15 mouse cellular contexts compared by ENCODE assay signal in the genomic region with DNA sequence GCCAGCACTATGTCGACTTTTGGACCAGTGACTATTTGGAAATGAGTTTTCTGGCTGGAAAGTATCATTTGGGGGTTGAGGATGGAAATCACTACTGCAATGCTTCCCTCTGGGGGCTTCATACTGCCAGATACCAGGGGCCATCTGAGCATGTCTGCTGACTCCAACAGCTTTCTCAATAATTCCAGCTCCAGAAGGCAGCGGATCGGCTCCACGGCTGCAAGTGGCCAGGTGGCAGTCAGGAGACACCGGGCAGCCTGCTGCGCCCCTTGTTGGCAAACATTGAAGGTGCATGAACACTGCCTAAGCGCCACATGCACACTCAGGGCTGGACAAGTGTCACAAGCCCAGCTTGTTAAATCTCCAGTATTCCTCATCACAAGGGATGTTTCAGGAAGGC. TPM values are rescaled to one million over a fixed set of nuclear protein-coding genes. Genes with fewer than 3 reads are reported as not detected.
DNase-seq lines count a peak whose midpoint lies in the region.
"Had no signal": no experiment of that assay in that cellular context is flagged by ENCODE, and none has a peak within 500 bp of the region (broad histone marks: within the 10 kb centered on the region; RNA-seq: fewer than 3 reads in every experiment).

No protein-coding gene starts in this region.

- peak; percentile 36 for DNase-seq in adrenal gland, adult 2 months
- DNase-seq in adrenal gland, postnatal 25 days, result no peak
- DNase-seq in left cerebral cortex, postnatal 4 days, result peak; percentile 82
- DNase-seq in left cerebral cortex, postnatal 25 days (ENCODE audit: low spot score in 2 of 2), result no peak
- peak; percentile 85 for DNase-seq in cerebellum, adult 9-11 months
- peak; percentile 42 for DNase-seq in gastrocnemius, postnatal 14 days
- DNase-seq in thymus, postnatal 0 days (ENCODE audit: low spot score), result no peak
- no peak for DNase-seq in thymus, postnatal 25 days
- DNase-seq: heart, postnatal 4 days; kidney, adult 9 months; lung, adult 18-20 months; right cerebral cortex, postnatal 4 days had no signal

- intact Hi-C loops in left cerebral cortex, postnatal 4 days (cut with DNase I), result no loop called here
- intact Hi-C loops in left cerebral cortex, postnatal 25 days (cut with DNase I), result no loop called here
- intact Hi-C loops in gastrocnemius, postnatal 14 days (cut with DNase I; ENCODE audit: low total_unique reads), result no loop called here

RNA-seq across cellular contexts. Expression of gene Smoc1, which starts 2.2 kb away (rescaled TPM):
- total RNA-seq in adrenal gland, adult 2 months (2021), result 100 to 1,000 TPM; 159 to 164 TPM
- 230 and 305 TPM in 2 replicates for polyA plus RNA-seq in adrenal gland, adult 2 months (2012; rRNA removed)
- total RNA-seq in adrenal gland, postnatal 25 days (2021), result 132 and 152 TPM in 2 replicates
- 10 to 100 TPM; 15.8 to 17.2 TPM for total RNA-seq in left cerebral cortex, postnatal 4 days (2021)
- 1 to 10 TPM; 7.3 to 9.3 TPM for total RNA-seq in left cerebral cortex, postnatal 25 days (2021)
- 1 to 10 TPM in 1 of 2 experiments, under 1 TPM in 1; 0.71 to 1.1 TPM for total RNA-seq in gastrocnemius, postnatal 14 days (2021)
- polyA plus RNA-seq in thymus, postnatal 0 days (2015; fragmentation: Nextera tagmentation; extraction: Ambion mirVana), result 4.2 and 5.2 TPM in 2 replicates

RNA-seq across cellular contexts. Expression of gene Slc10a1, which starts 55.9 kb away (rescaled TPM):
- 1 to 10 TPM in 1 of 2 experiments, not detected in 1; 2.3 TPM for total RNA-seq in adrenal gland, adult 2 months (2021)
- polyA plus RNA-seq in adrenal gland, adult 2 months (2012; rRNA removed), result 0.67 TPM in 1 of 2 replicates, not detected in the other
- total RNA-seq in adrenal gland, postnatal 25 days (2021), result 6.0 TPM in 1 of 2 replicates, not detected in the other
- total RNA-seq in left cerebral cortex, postnatal 4 days (2021), result not detected
- total RNA-seq in left cerebral cortex, postnatal 25 days (2021), result not detected
- total RNA-seq in gastrocnemius, postnatal 14 days (2021), result not detected
- 0.36 and 0.59 TPM in 2 replicates for polyA plus RNA-seq in thymus, postnatal 0 days (2015; fragmentation: Nextera tagmentation; extraction: Ambion mirVana)
- total RNA-seq: heart, adult 8-10 months; heart, postnatal 4 days; layer of hippocampus, adult 18-20 months had no signal
- polyA plus RNA-seq: macrophage had no signal

Comparison
In these comparisons a context has a peak if more than half of its experiments do, and no peak if none do; other contexts are left out.
1. DNase-seq: peak in adrenal gland, adult 2 months (single experiment), left cerebral cortex, postnatal 4 days (single experiment), cerebellum, adult 9-11 months (single experiment) and gastrocnemius, postnatal 14 days (single experiment); none in adrenal gland, postnatal 25 days (single experiment), left cerebral cortex, postnatal 25 days (0 of 2), thymus, postnatal 0 days (single experiment) and thymus, postnatal 25 days (single experiment).